Mouse (Mus musculus): ENCODE measurements around the gene Bco1. TPM values are rescaled to one million over a fixed set of nuclear protein-coding genes. Genes with fewer than 3 reads are reported as not detected.

Bco1 gene
- total RNA-seq, 2 experiments from 2014 or later, result not detected

Other genes with a start within 250 kb of the Bco1 start
- 10 to 100 TPM; 26.1 to 34.2 TPM for gene Cmc2, start 174.4 kb upstream of the Bco1 start, total RNA-seq (2021)
- under 1 TPM; 0.51 to 0.62 TPM for gene Cenpn, start 174.1 kb upstream of the Bco1 start, total RNA-seq (2021)
- gene Atmin, start 152.5 kb upstream of the Bco1 start, total RNA-seq (2021), result 10 to 100 TPM; 14.3 to 15.4 TPM
- under 1 TPM; 0.15 to 0.29 TPM for gene 1700030J22Rik, start 116.9 kb upstream of the Bco1 start, total RNA-seq (2021)
- gene Gcsh, start 102.3 kb upstream of the Bco1 start, total RNA-seq (2021), result 10 to 100 TPM; 37.9 to 41.2 TPM
- gene Pkd1l2, start 13.4 kb upstream of the Bco1 start, total RNA-seq (2021), result under 1 TPM; 0.08 to 0.19 TPM
- 1 to 10 TPM; 4.0 to 4.9 TPM for gene Gan, start 62.3 kb downstream of the Bco1 start, total RNA-seq (2021)
- 10 to 100 TPM; 10.0 to 12.9 TPM for gene Cmip, start 161.2 kb downstream of the Bco1 start, total RNA-seq (2021)